Mouse (Mus musculus) hindbrain, embryonic 12.5 days (tissue): ENCODE measurements at regions not wholly inside any gene's neighbourhood (a gene's known extent, or its start where the extent isn't known, plus 50 kb on each side); places are given as distances from the start of the nearest gene placed in this dataset.
A peak's percentile ranks its signal among the peaks of the same experiment; 100 is the strongest.

ENCODE experiments used
- ATAC-seq: fragments of 200-750 bp; cut with Nextera tagmentation; 2 replicates; pipeline ENCODE4 v1.8.0; 2017; ENCODE audit warnings: moderate TSS enrichment; ENCODE audit not compliant: low FRiP score
- H3K27ac ChIP-seq: fragments of 300-500 bp; sonication (generic); 2 replicates; pipeline ENCODE4 v1.5.1; 2016; ENCODE audit warnings: mild to moderate bottlenecking
- H3K27me3 ChIP-seq: fragments of 300-500 bp; sonication (generic); 2 replicates; pipeline ENCODE4 v1.6.1; 2016; ENCODE audit warnings: mild to moderate bottlenecking
- H3K36me3 ChIP-seq: fragments of 300-500 bp; sonication (generic); 2 replicates; pipeline ENCODE4 v1.6.1; 2016; ENCODE audit warnings: mild to moderate bottlenecking
- H3K4me1 ChIP-seq: fragments of 300-500 bp; sonication (generic); 2 replicates; pipeline ENCODE4 v1.6.1; 2016
- H3K4me2 ChIP-seq: fragments of 300-500 bp; sonication (generic); replicated peaks from 2 replicates; pipeline ENCODE4 v1.6.1; 2016; ENCODE audit warnings: mild to moderate bottlenecking
- H3K4me3 ChIP-seq: fragments of 300-500 bp; sonication (generic); 2 replicates; pipeline ENCODE4 v1.5.1; 2016; ENCODE audit warnings: mild to moderate bottlenecking
- H3K9ac ChIP-seq: fragments of 300-500 bp; sonication (generic); 2 replicates; pipeline ENCODE4 v1.6.1; 2016; ENCODE audit warnings: mild to moderate bottlenecking, moderate library complexity
- H3K9me3 ChIP-seq: fragments of 300-500 bp; sonication (generic); replicated peaks from 2 replicates; pipeline ENCODE4 v1.6.1; 2016; ENCODE audit warnings: mild to moderate bottlenecking
- WGBS: fragments of 180-500 bp; shearing (Covaris S2); methylation state at CpG from one replicate; pipeline ENCODE4 v1.1.7; 2016; 5-methylcytosine and 5-hydroxymethylcytosine counted together

DNA sequence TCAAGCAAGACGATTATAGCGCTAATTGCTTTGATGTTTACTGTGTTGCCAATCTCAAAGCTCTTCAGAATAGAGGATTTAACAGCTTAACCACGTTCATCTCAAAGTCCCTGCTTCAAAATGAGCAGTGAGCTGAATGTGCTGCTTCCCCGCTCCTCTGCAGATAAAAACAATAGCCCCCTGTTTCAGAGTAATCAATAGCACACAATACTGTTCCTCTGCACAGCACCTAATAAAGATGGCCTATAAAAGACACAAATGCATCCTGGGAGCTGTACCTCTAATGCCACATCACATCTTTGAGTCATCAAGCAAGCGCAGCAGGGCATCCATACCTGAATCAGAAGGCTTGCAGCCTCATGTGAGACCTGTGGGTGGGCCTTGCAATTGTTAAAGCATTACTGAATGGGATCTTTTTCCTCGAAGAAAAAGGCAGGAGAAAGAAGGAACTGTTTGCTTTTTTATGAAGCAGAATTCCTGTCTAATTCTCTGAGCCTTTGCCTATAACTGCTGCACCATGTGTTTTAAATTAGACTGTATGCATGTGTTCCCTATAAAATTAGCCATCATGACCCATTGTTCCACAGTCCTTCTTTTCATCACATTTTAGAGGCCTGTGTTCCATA lies 648.5 kb upstream of the Cited2 start:
- Histone ChIP-seq H3K27ac (0 out of 2 replicates have a peak overlapping the region, but pooled peaks have one; percentile 40), H3K4me3 (no peak overlapping the region), H3K4me1 (peaks cover 8% of the 10 kb centered on the region; the same call in 1 of the 2 replicates), H3K9ac (no peak overlapping the region), H3K4me2 (no peak overlapping the region), H3K36me3 (no peaks in the 10 kb centered on the region), H3K27me3 (no peaks in the 10 kb centered on the region), H3K9me3 (no peaks in the 10 kb centered on the region)
- 44% methylated on average over 6 of the region's 6 CpGs for WGBS
- ATAC-seq: no peak

DNA sequence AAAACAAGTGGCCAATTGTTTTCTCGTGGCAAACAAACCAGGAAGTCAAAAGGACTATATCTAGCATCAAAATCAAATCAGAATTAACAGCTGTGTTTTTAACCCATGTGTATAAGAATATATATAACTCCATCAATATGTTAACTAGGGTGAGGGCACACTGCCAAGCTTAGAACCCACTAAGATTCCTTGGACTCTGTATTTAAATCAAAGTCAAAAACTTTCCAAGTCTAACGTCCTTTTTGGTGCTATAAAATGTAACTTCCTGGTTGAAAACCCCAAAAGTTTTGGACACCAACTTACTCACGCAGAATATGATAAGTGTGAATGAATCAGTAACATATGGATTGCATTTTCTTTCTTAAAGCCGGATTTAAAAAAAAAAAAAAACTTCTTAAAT lies 647.9 kb upstream of the Cited2 start:
- ATAC-seq: no peak
- 67% methylated on average over 4 of the region's 4 CpGs for WGBS
- Histone ChIP-seq H3K4me3 (no peak overlapping the region), H3K4me1 (peaks cover 8% of the 10 kb centered on the region; the same call in 1 of the 2 replicates), H3K36me3 (no peaks in the 10 kb centered on the region), H3K27me3 (no peaks in the 10 kb centered on the region), H3K27ac (no peak overlapping the region), H3K4me2 (no peak overlapping the region), H3K9ac (no peak overlapping the region), H3K9me3 (no peaks in the 10 kb centered on the region)

DNA sequence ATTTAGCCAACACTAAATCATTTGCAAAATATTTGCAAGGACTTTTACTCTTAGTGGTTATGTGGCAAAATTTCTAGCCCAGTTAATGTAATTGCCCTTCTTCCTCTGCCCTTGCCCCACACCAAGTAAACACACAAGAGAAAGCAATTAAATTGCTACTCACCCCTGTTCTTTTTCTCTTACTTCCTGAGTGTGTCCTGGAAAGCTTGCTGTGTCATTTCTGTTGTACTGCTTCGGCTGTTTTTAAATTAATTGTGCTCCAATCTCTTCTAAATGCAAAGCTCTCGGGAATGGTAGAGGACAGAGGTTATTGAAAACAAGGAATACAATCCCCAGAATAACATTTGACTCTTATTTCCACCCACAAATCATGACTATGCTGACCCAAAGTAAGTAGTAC lies 647.4 kb upstream of the Cited2 start:
- 0 out of 2 replicates have a peak overlapping the region, but pooled peaks have one; percentile 7 for H3K27ac ChIP-seq
- WGBS: 28% methylated on average over 2 of the region's 2 CpGs
- H3K9ac ChIP-seq: no peak overlapping the region
- H3K4me2 ChIP-seq: no peak overlapping the region
- ATAC-seq: no peak
- H3K4me3 ChIP-seq: no peak overlapping the region
- no peaks in the 10 kb centered on the region for H3K9me3 ChIP-seq
- H3K36me3 ChIP-seq: no peaks in the 10 kb centered on the region
- peaks cover 8% of the 10 kb centered on the region; the same call in 1 of the 2 replicates for H3K4me1 ChIP-seq
- no peaks in the 10 kb centered on the region for H3K27me3 ChIP-seq

DNA sequence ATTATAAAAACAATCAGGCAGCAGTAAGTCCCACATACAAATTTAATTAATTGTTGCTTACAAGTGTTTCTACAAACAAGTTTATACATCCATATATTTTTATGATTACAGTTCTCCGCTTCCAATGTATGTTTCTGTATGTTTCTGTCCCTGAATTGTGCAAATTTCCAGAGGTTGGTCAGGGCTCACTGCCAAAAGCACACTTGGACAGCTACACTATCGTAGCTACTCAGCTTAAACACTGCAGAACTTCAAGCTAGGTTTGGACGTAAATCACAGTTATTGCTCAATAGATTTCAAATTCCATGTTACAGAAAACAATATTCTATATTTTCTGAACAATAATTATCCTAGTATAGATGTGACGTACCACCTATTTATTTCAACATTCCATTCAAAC lies 646.8 kb upstream of the Cited2 start:
- Histone ChIP-seq H3K4me3 (no peak overlapping the region), H3K27me3 (no peaks in the 10 kb centered on the region), H3K4me2 (no peak overlapping the region), H3K27ac (no peak overlapping the region), H3K9me3 (no peaks in the 10 kb centered on the region), H3K36me3 (no peaks in the 10 kb centered on the region), H3K4me1 (peaks cover 8% of the 10 kb centered on the region; the same call in 1 of the 2 replicates), H3K9ac (no peak overlapping the region)
- no peak for ATAC-seq
- 84% methylated on average over 4 of the region's 4 CpGs for WGBS

DNA sequence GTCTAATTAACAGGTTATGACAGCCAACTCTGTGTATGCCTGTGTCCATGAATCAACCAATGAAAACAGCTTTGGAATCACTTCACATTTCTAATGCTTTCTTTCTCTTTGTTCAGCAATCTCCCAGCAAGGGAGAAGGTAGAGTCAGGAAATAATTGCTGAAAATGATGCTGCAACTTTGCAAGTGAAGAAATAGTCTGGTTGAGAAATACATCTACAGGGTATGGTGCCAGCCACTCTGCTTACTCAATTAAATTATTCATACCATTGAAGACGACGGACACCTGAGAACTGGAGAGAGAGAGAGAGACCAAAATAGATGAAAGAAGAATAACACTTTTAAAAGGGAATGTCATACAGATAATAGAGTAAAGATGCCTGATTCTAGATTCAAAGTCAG lies 645.4 kb upstream of the Cited2 start:
- Histone ChIP-seq H3K36me3 (no peaks in the 10 kb centered on the region), H3K27me3 (no peaks in the 10 kb centered on the region), H3K27ac (no peak overlapping the region), H3K9ac (no peak overlapping the region), H3K4me3 (no peak overlapping the region), H3K4me1 (peaks cover 8% of the 10 kb centered on the region; the same call in 1 of the 2 replicates), H3K4me2 (no peak overlapping the region), H3K9me3 (no peaks in the 10 kb centered on the region)
- no peak for ATAC-seq
- WGBS: 88% methylated on average over 2 of the region's 2 CpGs

DNA sequence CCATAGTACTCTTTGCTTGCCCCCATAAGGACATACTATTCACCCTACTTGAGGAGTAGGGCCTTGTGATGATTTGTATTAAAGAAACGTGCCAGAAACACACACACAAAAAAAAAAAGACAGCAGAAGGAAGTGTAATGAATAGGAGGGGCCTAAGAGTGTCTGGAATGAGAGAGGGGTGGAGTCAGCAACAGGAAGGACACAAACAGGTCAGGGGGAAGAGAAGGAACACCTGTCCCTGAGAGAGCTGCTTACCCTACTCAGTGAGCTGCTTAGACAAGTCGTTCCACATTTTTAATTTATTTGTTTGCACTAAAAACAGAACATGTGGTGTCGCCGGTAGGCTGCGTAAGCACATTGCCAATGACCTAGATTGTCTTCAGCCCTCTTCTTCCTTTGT lies 642.2 kb upstream of the Cited2 start:
- no peak overlapping the region for H3K9ac ChIP-seq
- no peaks in the 10 kb centered on the region for H3K4me1 ChIP-seq
- WGBS: 84% methylated on average over 5 of the region's 5 CpGs
- no peaks in the 10 kb centered on the region for H3K36me3 ChIP-seq
- no peaks in the 10 kb centered on the region for H3K27me3 ChIP-seq
- no peak overlapping the region for H3K4me2 ChIP-seq
- no peak overlapping the region for H3K4me3 ChIP-seq
- H3K9me3 ChIP-seq: no peaks in the 10 kb centered on the region
- ATAC-seq: no peak
- H3K27ac ChIP-seq: no peak overlapping the region

DNA sequence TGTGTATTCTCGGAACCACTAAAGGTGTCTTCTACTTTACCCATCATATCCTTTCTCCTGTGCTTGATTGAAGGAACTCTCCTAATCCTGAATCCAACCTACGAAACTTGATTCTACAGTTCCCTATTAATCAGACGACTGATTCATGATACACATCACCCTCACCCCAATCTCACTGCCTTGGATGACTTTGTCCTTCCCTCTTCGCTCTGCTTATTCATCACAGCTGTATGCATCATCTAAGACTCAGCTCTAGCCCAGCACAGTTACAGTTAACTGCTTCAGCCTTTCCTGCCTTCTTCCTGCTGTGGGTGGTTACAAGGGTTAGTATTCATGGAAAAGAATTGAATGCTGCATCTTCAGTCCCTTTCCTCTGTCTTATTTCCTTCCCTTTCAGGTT lies 640.1 kb upstream of the Cited2 start:
- Histone ChIP-seq H3K9me3 (no peaks in the 10 kb centered on the region), H3K4me3 (no peak overlapping the region), H3K27ac (no peak overlapping the region), H3K4me1 (no peaks in the 10 kb centered on the region), H3K27me3 (no peaks in the 10 kb centered on the region), H3K4me2 (no peak overlapping the region), H3K36me3 (no peaks in the 10 kb centered on the region), H3K9ac (no peak overlapping the region)
- no peak for ATAC-seq
- WGBS: 87% methylated on average over 4 of the region's 4 CpGs

DNA sequence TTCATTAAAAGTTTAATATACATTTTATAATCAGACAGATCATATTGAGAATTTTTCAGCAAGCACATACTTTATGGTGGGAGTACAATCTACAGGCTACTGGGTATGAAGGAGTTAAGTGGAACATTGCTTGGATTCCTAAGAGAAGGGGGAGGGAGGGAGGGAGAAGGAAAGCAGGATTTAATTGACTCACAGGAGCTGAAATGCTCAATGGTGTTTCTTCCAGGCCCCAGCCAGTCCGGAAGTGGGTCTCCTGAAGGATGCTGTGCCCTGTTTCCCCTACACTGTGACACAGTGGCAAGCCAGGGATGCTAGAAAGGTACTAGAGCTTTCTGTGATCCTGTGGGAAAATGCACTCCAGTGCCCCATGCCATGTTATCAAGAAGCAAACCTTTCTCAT lies 621.0 kb upstream of the Cited2 start:
- H3K4me2 ChIP-seq: no peak overlapping the region
- H3K4me3 ChIP-seq: no peak overlapping the region
- 0% methylated on average over 1 of the region's 1 CpGs for WGBS
- no peaks in the 10 kb centered on the region for H3K36me3 ChIP-seq
- no peak overlapping the region for H3K9ac ChIP-seq
- H3K27me3 ChIP-seq: no peaks in the 10 kb centered on the region
- ATAC-seq: no peak
- peaks cover 13% of the 10 kb centered on the region for H3K4me1 ChIP-seq
- no peak overlapping the region for H3K27ac ChIP-seq
- H3K9me3 ChIP-seq: no peaks in the 10 kb centered on the region

DNA sequence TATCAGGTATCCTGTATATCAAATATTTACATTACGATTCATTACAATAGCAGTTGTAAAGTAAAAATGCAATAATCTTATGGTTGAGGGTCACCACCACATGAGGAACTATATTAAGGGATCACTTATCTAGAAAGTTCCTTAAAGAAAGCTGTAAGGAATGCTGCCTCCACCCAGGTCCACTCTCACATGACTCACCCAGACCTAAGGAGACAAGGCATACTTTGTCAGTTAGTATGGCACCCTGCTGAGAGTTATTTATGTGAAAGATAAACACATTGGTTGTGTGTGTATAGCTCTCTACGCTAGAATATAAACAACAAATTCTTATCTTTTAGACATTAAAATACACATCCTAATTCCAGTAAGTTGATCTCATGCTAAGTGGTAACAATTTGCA lies 619.6 kb upstream of the Cited2 start:
- Histone ChIP-seq H3K27ac (no peak overlapping the region), H3K27me3 (no peaks in the 10 kb centered on the region), H3K36me3 (no peaks in the 10 kb centered on the region), H3K4me3 (no peak overlapping the region), H3K4me2 (no peak overlapping the region), H3K9me3 (no peaks in the 10 kb centered on the region), H3K9ac (no peak overlapping the region), H3K4me1 (peaks cover 13% of the 10 kb centered on the region)
- no peak for ATAC-seq
- WGBS: 82% methylated on average over 2 of the region's 2 CpGs

DNA sequence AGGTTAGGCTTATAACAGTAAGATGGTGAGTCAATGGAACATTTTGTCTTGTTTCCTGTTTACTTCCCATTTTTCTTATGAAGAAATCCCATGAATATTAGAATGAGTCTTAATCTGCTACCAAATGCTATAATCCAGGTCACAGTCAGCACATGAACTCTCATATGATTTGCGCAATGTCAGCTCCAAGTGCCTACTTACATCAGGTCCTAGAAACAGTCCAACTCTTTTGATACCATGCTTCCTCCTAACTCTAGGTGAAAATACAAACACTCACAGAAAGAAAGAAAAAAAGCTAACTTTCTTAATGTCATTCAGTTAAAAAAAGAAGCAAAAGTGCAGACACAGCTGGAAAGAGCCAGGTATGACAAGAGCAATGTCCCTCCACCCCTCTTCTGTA lies 616.2 kb upstream of the Cited2 start:
- WGBS: 100% methylated on average over 1 of the region's 1 CpGs
- Histone ChIP-seq H3K9me3 (no peaks in the 10 kb centered on the region), H3K36me3 (no peaks in the 10 kb centered on the region), H3K27me3 (no peaks in the 10 kb centered on the region), H3K9ac (no peak overlapping the region), H3K27ac (no peak overlapping the region), H3K4me3 (no peak overlapping the region), H3K4me2 (no peak overlapping the region), H3K4me1 (peaks cover 4% of the 10 kb centered on the region)
- no peak for ATAC-seq

DNA sequence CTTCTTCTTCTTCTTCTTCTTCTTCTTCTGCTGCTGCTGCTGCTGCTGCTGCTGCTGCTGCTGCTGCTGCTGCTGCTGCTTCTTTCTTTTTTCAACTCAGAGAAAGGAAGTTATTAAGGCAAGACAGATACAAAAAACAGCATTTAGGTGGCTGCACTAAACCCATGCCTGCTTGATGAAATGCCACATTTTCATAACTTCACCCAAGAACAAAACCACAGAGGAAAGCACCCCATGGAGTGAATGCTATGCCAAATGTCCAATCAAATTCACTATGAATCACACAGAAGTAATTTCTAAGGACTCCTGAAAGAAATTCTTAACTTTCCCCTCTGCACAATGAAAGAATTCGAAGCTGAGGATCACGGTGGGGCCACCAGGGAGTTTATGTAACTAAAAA lies 611.9 kb upstream of the Cited2 start:
- ATAC-seq: no peak
- H3K4me2 ChIP-seq: no peak overlapping the region
- H3K9me3 ChIP-seq: no peaks in the 10 kb centered on the region
- no peaks in the 10 kb centered on the region for H3K27me3 ChIP-seq
- no peaks in the 10 kb centered on the region for H3K4me1 ChIP-seq
- H3K9ac ChIP-seq: no peak overlapping the region
- no peak overlapping the region for H3K4me3 ChIP-seq
- H3K36me3 ChIP-seq: no peaks in the 10 kb centered on the region
- WGBS: 75% methylated on average over 2 of the region's 2 CpGs
- H3K27ac ChIP-seq: no peak overlapping the region

DNA sequence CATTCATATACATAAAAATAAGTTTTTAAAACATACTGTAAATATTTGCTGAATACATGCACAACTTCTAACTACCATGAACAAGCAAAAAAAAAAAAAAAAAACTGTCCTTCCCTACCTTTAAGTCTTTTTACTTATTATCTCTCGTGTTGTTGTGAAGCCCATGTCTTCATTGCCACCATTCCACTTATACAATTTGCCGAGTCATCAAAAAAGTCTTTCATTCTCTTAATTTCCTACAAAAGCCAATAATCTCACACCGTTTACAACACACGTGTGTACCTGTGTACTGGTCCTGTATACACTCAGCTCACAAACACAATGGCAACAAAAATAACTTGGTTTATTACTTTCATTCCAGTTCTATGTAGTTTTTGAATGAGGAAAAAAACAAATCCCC lies 608.2 kb upstream of the Cited2 start:
- Histone ChIP-seq H3K9ac (no peak overlapping the region), H3K9me3 (no peaks in the 10 kb centered on the region), H3K4me2 (no peak overlapping the region), H3K27ac (no peak overlapping the region), H3K36me3 (no peaks in the 10 kb centered on the region), H3K4me1 (no peaks in the 10 kb centered on the region), H3K4me3 (no peak overlapping the region), H3K27me3 (no peaks in the 10 kb centered on the region)
- WGBS: 94% methylated on average over 4 of the region's 4 CpGs
- no peak for ATAC-seq

DNA sequence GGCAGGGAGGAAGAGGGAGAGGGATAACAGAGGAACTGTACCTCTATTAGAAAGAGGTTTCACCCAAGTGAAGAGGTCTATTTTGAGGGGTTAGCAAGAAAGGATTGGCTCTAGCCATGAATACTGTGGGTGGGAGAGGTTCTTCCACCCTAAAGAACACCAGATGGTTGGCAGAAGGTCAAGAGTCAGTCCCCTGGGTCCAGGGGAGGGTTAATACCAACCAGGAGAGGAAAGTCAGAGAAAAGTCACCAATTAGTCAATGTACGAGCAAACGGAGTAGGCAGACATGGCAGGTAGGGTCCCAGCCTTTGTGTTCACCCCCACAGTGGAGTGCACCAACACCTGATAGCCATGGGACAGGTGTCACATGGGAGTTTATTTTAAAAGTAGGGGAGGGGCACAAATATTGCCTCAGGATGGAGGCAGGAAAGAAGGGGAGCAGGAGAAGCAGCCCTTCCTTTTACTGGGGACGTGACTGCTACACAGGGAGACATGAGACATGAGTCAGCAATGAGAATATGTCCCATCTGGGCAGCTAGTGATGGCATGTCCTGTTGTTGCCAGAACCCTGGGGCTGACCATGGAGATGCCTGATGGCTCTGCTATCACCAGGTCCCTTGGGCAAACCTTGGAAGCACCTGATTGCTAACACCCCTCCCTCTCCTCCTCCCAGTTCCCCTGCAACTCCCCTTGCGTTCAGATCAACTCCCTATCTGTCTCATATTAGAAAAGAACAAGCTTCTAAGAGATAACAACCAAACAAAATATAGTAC lies 593.4 kb upstream of the Cited2 start:
- no peak for ATAC-seq
- H3K27me3 ChIP-seq: no peaks in the 10 kb centered on the region
- no peaks in the 10 kb centered on the region; the same call in 1 of the 2 replicates for H3K9me3 ChIP-seq
- H3K4me2 ChIP-seq: no peak overlapping the region
- 92% methylated on average over 4 of the region's 4 CpGs for WGBS
- H3K27ac ChIP-seq: no peak overlapping the region
- H3K4me1 ChIP-seq: no peaks in the 10 kb centered on the region
- no peak overlapping the region for H3K9ac ChIP-seq
- H3K36me3 ChIP-seq: no peaks in the 10 kb centered on the region
- no peak overlapping the region for H3K4me3 ChIP-seq
